Mouse (Mus musculus): ENCODE data around the gene Rnd2.
"Not testable (repeated sequence)": the region's sequence is repeated elsewhere in the genome, so short reads cannot be mapped to it uniquely, and the experiment has no call there.

Rnd2 gene

DNA sequence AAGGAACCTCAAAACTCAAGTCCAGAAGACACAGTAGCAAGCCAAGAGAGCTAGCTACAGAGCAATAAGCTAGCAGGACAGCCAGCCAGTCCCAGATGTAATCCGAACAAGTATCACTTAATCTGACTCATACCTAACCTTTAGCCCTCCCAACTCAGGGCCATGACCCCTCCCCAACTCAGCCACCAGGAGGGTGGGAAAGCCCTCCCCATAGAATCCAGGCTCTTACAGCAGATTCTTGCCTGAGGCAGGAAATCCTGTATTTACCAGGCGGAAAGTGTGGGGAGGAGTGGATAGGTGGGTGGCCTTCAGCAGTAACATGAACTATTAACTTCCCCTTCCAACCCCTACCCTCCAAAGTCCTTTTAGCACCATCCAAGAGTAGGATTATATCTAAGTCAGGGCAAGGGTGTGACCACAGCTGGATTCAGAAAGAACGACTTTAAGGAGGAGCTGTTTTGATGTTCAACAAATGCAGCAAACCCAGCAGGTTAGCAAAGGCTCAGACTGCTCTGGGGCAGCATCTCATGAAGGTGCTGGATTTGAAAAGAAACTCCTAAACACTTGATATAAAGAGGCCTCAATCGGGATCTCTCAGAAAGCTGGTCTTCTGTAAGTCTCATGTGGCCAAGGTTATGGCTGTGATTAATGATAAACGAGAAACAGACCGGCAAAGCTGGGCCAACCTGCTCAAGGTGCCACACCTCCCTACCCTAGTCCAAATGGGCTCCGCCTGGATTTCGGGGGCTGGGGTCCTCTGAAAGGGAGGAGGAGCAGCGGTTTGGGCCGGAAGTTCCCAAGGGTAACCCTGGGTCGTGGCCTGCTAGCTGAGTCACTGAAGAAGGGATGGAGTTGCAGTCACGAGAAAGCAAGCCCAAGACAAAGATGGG is at the start of gene Rnd2:
TSS of gene Rnd2 (plus strand) at position 789 of the 890 bp plus-strand sequence.
- DNase-seq (ENCODE audit: low read depth, low spot score): peak; percentile 65

DNA sequence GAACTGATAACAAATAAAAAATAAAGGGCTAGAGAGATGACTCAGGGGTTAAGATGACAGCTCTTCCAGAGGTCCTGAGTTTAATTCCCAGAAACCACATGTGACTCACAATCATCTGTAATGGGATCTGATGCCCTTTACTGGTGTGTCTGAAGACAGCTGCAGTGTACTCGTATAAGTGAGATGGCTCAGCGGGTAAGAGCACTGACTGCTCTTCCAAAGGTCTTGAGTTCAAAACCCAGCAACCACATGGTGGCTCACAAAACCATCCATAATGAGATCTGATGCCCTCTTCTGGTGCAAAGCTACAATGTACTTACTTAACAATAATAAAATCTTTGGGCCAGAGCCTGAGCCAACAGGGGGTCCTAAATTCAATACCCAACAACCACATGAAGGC is 49.5 kb upstream of the Rnd2 start:
- peak; percentile 39 for DNase-seq (ENCODE audit: low read depth, low spot score)

DNA sequence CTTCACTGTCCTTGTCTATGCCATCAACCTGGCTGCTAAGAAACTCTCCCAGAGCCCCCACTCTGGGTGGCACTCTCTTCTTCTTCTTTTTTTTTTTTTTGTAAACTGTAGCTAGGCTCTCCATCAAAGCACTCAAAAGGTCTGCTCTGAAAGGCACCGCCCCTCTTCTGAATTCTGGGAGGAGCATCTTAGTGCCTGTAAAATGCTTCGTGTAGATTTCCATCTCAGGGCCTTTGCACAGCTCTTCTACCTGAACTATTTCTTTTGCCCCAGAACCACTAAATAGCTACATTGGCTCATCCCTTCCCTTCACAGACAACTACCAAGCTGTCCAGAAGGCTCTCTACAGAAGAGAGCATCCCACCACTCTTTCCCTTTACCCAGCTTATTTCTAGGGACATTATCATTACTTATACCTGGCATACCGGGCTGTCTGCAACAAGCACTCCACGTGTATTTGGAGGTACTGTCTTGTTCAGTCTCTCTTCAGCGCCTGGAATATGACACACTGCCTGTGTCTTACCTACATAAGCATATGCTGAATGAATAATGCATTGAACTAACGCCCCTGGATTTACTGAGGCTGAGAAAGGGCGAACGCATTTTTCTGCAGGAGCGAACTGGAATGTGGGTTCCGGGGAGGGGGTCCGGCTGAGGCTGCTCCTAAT is 48.2 kb upstream of the Rnd2 start:
- peak; percentile 84 for DNase-seq (ENCODE audit: low read depth, low spot score)

DNA sequence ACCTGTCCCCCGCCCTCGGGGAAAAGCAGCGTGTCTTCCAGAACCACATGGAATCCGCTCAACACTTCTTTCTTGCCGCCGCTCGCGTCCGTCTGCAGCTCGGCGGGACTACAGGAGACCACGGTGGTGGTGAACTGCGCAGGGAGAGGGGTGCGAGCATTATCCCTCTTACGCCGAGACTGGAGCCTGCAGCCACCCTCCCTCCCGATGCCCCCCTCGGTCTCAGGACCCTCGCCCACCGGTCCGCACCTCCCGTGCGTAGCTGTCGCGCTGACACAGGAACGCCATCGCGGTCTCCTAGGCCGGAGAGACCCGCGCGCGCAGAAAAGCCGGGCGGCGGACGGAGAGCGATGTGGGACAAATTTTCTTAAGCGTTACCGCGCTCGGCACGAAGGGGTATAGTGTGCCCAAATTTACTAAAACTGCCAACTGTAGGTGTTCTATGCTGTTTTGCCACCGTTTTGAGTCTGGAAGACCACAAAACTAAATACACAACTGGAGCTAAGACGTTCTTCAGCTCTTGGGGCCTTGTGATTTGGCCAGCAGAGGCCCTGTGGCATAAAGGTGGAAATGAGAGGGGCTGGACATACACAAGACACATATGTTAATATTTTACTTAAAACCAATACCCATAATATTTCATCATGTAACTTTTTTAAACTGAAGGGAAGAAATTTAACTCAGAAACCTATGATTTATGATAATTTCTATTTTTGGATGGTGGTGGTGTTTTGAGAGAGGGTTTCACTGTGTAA is 47.5 kb upstream of the Rnd2 start, which contains the start of gene Aarsd1:
TSS of gene Aarsd1 (minus strand) at position 515 of the 755 bp plus-strand sequence.
- DNase-seq (ENCODE audit: low read depth, low spot score): peak; percentile 89

DNA sequence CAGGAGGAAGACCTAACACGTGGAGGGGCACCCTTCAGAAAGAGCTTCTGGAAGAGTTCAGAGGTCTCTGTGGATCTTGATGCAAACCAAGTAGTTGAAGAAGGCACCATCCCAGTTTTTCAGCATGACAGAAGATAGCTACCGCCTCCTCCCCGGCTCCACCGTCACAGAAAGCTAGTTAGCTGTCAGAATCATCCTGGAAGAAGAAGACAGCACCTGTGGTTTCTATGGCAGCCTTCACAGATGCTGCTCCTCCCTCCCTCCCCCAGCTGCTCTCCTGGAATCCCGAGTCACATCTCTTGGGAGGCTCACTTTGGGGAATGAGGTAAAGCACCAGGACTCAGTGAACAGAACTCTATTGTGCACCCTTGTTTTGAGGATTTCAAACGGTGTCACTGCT is 45.8 kb upstream of the Rnd2 start:
- no peak for DNase-seq (ENCODE audit: low read depth, low spot score)

DNA sequence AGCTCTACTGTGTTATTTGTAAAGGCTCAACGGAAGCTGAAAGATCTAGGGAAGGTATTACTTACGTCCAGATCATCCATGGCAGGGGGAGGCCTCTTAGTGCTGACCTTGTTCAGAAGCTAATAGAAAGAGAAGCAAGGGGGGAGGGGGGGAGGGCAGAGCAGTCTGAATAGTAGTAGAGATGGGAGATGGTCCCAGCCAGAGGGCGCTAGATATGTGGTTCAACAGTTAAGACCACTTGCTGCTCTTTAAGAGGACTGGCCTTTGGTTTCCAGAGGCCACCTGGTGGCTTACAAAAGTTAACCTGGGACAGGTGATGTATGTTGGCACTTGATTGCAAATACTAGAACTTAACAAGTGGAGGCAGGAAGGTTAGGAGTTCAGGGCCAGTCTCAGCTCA is 45.2 kb upstream of the Rnd2 start:
- peak; percentile 73 for DNase-seq (ENCODE audit: low read depth, low spot score)

DNA sequence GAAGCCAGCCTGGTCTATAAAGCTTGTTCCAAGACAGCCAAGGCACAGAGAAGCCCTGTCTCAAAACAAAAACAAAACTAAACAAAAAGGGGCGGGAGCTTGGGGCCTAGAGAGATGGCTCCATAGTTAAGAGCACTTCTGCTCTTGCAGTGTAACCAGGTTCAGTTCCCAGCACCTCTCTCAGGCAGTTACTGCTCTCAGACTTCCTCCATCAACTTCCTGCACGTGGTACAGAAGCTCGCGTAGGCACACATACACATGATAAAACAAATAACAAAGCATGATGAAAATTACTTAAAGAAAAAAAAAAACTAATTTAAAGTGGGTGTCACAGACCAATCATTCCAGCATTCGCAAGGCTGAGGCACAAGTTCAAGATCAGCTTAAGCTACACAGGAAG is 44.7 kb upstream of the Rnd2 start:
- DNase-seq (ENCODE audit: low read depth, low spot score): no peak

DNA sequence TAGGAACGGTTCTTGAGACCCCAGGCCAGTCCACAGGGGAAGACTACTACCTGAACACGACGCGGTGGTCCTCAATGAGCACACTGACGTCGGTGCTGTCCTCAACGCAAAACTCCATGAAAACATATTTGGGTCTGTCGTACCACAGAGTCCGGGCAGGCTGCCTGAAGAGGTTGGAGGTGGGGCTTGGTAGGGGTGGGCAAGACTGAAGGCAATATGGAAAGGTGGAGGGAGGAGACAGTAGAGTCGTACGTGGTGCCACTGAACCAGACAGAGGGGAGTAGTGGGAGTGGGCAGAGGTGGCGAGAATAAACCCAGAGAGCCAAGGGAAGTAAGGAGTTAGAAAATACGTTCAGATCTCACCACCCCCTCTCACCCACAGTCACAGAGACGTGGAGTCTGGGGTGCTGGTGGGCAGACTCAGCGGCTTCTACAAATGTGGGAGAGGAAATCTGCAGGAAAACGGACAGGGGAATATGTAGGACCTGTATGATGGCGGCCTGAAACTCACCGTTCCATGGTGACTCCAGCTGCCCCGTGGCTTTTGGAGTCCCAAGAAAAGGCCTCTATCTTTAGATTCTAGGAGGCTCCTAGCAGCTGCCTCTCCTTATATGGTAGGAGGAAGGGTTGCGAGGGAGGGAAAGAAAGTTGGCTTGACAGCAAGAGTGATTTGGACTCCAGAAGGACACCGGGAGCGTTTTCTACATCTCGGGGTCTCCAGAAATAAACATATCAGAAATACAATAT is 40.5 kb upstream of the Rnd2 start, which contains the start of gene Gm27029:
TSS of gene Gm27029 (minus strand) at position 692 of the 747 bp plus-strand sequence.
- DNase-seq (ENCODE audit: low read depth, low spot score): peak; percentile 68

DNA sequence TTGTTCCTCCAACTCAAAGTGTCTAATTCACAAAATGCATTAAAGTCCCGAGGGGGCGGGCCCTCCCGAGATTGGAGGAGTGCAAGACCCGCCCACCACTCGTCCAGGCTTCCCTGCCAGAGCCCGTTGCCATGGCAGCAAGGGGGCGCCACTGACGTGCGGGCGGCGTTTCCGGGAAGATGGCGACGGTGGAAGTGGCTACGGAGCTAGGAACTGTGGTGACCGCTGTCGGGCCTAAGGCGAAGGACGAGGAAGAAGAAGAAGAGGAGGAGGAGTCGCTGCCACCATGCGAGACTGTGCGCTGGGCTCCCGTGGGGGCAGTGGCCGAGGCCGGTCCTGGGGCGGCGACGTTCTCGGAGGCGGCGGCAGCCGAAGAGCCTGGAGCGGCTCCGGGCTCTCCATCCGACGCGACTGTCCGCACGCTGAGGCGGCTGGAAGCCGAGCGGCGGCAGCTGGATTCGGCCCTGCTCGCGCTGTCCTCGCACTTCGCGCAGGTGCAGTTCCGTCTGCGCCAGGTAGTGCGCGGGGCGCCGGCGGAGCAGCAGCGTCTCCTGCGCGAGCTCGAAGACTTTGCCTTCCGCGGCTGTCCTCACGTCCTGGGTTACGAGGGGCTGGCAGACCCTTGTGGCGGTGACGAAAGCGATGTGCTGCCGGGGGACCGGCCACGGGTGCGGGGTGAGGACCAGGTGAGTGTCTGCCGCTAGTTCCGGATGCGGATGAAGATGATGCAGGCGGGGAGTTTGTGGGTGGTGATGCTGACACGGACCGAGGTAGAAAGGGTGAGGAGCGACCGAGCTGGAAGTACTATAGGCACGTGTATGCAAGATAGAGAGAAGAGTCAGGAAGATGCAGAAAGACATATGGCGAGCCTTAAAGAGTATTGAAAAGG is 39.6 kb upstream of the Rnd2 start, which contains the start of the genes Rundc1 and Ptges3l:
TSS of gene Rundc1 (plus strand) at position 161 of the 889 bp plus-strand sequence.
TSS of gene Ptges3l (minus strand) at position 409 of the 889 bp plus-strand sequence.
- peak; percentile 97 for DNase-seq (ENCODE audit: low read depth, low spot score)

DNA sequence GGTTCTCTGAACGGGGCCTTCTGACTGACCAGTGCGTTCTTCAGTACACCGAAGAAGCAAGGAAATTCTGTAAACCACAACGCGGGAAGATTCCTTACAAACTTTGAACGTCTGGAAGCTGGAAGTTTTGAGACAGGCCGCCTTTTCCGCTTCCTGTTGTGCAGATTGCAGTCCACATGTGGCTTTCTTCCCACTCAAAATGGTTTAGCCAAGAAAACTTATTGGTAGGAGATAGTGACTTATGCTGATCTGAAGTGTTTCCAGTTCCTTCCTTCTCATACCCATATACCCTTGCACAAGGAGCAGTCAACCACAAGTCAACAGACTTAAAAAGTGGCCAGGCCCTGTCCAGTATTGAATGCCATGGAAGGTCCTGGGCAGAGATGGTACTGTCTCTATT is 38.6 kb upstream of the Rnd2 start:
- DNase-seq (ENCODE audit: low read depth, low spot score): no peak

DNA sequence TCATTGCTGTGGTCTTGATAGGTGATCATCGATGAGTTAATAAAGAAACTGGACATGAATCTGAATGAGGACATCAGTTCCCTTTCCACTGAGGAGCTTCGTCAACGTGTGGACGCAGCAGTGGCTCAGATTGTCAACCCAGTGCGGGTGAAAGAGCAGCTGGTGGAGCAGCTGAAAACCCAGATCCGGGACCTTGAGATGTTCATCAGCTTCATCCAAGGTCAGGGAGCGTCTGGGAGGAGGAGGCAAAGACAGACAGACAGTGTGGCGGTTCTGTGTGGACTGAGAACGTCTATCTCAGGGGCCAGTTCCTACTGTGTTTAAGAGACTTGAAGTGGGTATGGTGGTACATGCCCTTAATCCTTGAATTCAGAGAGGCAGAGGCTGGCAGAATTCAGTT is 33.5 kb upstream of the Rnd2 start:
- DNase-seq (ENCODE audit: low read depth, low spot score): no peak

DNA sequence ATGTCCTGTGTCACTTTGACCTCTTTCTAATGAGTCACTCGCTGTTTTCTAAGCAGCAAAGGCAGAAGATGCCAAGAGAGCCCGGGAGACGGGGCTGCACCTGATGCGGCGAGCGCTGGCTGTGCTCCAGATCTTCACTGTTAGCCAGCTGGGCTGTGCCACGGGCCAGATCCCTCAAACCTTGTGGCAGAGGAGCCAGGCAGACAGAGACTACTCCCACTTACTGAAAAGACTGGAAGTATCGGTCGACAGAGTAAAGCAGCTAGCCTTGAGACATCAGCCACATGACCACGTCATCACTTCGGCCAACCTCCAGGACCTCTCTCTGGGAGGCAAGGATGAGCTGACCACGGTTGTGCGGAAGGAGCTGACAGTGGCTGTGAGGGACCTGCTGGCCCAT is 31.4 kb upstream of the Rnd2 start:
- DNase-seq (ENCODE audit: low read depth, low spot score): no peak

DNA sequence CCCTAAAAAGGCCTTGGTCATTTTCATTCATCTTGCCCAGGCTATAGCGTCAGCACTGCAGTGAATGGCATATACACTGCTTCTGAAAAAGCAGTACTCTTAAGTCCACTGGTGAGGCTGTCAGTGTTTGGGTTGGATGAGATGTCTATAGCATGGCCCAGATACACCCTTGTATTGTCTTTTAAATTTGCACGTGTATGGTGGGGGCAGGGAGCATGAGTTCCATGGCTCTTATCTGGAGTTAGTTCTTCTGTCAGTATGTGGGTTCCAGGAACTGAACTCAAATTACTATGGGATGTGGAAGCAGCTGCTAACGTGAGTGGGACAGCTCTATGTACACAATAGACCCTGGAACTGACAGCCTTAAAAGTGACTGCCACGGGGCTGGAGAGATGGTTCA is 29.0 kb upstream of the Rnd2 start:
- peak; percentile 63 for DNase-seq (ENCODE audit: low read depth, low spot score)

DNA sequence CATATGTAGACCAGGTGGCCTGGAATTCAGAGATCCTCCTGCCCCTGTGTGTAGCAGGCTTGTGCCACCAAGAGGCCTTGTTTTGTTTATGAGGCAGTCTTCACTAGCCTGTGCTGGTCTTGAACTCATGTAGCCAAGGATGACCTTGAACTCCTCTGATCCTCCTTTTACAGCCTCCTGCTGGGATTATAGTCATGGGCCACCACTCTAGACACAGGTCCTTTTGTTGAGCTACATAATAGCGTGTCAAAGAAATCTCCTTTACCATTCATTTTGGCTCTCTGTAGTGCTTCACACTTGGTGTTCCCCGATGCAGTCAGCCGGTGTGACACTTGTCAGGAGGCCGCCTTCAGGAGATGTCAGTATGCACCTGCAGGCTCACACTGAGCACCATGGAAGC is 27.9 kb upstream of the Rnd2 start:
- peak; percentile 76 for DNase-seq (ENCODE audit: low read depth, low spot score)

DNA sequence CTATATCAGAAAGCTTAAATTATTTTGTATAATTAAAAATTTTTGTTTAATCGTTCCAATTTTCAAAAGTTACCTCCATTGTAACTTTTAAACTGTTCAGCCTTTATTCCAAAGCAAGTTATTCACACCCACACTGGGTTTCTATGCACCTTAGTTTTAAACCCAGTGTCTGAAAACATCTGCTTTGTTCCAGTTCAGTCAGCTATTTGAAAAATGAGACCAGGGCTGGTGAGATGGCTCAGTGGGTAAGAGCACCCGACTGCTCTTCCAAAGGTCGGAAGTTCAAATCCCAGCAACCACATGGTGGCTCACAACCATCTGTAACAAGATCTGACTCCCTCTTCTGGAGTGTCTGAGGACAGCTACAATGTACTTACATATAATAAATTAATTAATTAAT is 26.8 kb upstream of the Rnd2 start:
- peak; percentile 40 for DNase-seq (ENCODE audit: low read depth, low spot score)

DNA sequence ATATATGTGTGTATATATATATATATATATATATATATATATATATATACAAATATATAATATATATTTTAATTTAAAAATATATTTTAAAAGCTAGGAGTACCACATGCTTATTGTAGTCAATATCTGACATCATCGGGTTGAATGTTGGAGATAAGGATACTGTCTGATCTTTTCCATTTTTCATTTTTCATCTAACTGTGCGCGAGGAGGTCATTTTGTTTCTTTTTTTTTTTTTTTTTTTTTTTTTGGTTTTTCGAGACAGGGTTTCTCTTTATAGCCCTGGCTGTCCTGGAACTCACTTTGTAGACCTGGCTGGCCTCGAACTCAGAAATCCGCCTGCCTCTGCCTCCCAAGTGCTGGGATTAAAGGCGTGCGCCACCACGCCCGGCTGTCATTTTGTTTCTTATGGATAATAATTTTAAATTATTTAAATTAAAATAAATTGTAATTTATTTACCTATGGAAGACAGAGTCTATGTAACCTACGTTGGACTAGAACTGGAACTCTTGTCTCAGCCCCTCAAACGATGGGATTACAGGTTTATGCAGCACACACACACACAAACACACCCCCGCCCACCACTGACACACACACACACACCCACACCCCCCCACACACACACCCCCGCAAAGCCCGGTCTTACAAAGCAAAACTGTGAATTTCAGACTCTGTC is 23.2 kb upstream of the Rnd2 start:
- not testable (repeated sequence) for DNase-seq (ENCODE audit: low read depth, low spot score)

DNA sequence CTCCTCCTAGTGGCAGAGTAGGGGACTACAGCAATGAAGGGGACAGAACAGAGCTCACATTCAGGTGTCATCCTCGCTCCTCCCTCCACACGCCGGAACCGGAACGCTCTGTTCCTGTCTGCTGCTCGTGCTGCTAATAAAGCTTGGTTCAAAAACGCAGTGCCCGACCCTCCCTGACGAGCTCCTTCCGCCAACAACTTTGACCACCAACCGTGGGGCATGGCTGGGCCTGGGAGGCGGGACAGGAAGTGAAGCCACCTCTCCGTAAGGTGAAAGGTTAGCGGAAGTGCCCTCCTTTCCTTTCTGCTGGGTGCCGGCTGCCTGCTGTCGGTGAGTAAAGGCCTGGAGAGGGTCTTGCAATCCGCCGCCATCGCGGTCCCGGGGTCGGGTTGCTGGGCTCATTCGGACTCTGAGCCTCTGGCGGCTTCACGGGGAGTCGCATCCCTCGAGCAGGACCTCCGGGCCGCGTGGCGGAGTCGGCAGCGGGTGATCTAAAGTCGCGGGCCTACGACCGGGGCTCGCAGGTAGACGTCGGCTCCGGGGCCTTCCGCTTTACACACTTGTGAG is 22.6 kb upstream of the Rnd2 start, which contains the start of gene Rpl27:
TSS of gene Rpl27 (plus strand) at position 172 of the 567 bp plus-strand sequence.
- peak; percentile 100 for DNase-seq (ENCODE audit: low read depth, low spot score)

DNA sequence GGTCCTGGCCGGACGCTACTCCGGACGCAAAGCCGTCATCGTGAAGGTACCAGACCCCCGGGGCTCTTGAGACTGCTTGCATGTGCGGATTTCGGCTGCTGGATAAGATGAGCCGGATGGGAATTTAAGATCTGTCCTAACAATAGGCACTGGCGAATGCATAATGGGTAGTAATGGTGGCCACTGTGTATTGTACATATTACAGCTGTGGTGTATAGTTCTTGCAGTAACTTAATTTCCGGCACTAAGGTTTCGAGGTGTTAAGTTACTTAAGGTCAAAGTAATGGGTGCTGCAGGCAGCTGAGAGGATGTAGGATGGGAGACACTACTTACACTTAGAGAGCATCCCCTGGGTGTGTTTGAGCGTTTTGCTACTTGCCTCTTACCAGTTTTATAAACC is 22.0 kb upstream of the Rnd2 start:
- no peak for DNase-seq (ENCODE audit: low read depth, low spot score)

DNA sequence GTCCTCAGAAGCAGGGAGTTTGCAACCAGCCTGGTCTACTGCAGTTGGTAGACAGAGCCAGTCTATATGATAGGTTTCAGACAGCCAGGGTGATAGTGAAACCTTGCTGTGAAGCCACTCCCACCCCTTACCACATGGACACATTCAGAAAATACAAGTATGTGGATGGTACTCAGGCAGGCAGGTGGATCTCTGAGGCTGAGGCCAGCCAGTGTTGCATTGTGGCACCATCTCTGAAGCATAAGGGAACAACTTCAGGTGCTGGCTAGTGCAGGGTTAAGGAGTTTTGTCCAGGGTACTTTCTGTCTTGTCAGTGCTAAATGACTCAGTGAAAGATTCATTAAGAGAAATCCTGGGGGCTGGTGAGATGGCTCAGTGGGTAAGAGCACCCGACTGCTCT is 18.5 kb upstream of the Rnd2 start:
- DNase-seq (ENCODE audit: low read depth, low spot score): peak; percentile 65

Data from R1 (cell line).